Mouse (Mus musculus) midbrain, embryonic 15.5 days (tissue): ENCODE data around the gene Scaf11. TPM values are rescaled to one million over a fixed set of nuclear protein-coding genes. Genes with fewer than 3 reads are reported as not detected.
"Not testable (repeated sequence)": the region's sequence is repeated elsewhere in the genome, so short reads cannot be mapped to it uniquely, and the experiment has no call there.

ENCODE experiments used
- ATAC-seq: fragments of 200-750 bp; cut with Nextera tagmentation; replicated peaks from 2 replicates; pipeline ENCODE4 v1.8.0; 2017; ENCODE audit warnings: moderate TSS enrichment
- H3K27ac ChIP-seq: fragments of 300-500 bp; sonication (generic); 2 replicates; pipeline ENCODE4 v1.5.1; 2015; ENCODE audit warnings: mild to moderate bottlenecking, inconsistent platforms
- H3K27me3 ChIP-seq: fragments of 300-500 bp; sonication (generic); replicated peaks from 2 replicates; pipeline ENCODE4 v1.6.1; 2015; ENCODE audit warnings: inconsistent platforms
- H3K36me3 ChIP-seq: fragments of 300-500 bp; sonication (generic); replicated peaks from 2 replicates; pipeline ENCODE4 v1.6.1; 2015; ENCODE audit warnings: inconsistent platforms
- H3K4me1 ChIP-seq: fragments of 300-500 bp; sonication (generic); 2 replicates; pipeline ENCODE4 v1.6.1; 2015; ENCODE audit warnings: inconsistent platforms
- H3K4me2 ChIP-seq: fragments of 300-500 bp; sonication (generic); 2 replicates; pipeline ENCODE4 v1.6.1; 2015; ENCODE audit warnings: inconsistent platforms, mild to moderate bottlenecking, moderate library complexity
- H3K4me3 ChIP-seq: fragments of 300-500 bp; sonication (generic); 2 replicates; pipeline ENCODE4 v1.5.1; 2015; ENCODE audit warnings: mild to moderate bottlenecking, inconsistent platforms
- H3K9ac ChIP-seq: fragments of 300-500 bp; sonication (generic); 2 replicates; pipeline ENCODE4 v1.6.1; 2015; ENCODE audit warnings: mild to moderate bottlenecking, inconsistent platforms
- H3K9me3 ChIP-seq: fragments of 300-500 bp; sonication (generic); 2 replicates; pipeline ENCODE4 v1.6.1; 2016; ENCODE audit warnings: inconsistent platforms
- WGBS: fragments of 180-500 bp; shearing (Covaris S2); methylation state at CpG from one replicate; pipeline ENCODE4 v1.1.7; 2015; ENCODE audit warnings: mixed read lengths; 5-methylcytosine and 5-hydroxymethylcytosine counted together
- polyA plus RNA-seq: library from polyadenylated mRNA; unstranded; fragments of >200 nt; fragmentation: Nextera tagmentation; extraction: Ambion mirVana; gene quantifications from 2 replicates; pipeline ENCODE4 v1.2.1, GENCODE M21; 2015

Gene Scaf11
- polyA plus RNA-seq, result 42.1 and 42.3 TPM in 2 replicates

DNA sequence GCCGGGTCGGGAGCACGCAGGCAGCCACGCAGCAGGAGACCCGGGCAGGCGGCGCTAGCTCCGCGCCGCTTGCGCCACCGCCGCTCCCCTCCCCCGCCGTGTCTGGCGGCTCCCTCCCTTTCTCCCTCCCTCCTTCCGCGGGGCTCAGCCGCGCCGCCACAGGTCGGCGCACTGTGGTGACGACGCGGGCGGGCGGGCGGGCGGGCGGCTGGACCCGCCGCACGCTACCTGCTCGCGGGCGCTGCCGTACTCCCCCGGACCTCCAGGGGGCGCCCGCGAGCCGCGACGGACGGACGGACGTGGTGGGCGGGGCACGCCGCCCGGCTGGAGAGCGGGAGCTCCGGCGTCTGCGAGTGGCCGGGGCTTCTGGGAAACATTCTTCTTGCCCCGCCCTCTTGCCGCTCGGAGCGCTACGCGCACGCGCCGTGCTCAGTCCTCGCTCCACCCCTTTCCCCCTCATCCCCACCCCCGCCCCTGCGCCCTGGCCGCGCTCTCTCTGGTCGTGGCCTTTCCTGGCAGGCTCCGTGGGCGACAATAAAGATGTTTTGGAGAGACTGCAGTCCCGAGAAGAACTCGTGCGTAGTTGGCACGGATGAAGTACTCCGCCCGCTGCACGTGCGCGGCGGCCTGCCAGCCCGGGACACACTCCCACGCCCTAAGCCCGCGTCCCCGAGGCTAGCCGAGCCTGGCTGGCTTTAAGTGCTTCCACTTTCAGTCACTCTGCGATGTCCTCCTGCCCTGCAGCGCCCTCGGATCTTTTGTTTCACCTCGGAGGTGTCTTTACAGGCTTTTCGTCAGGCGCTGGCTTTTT, at the start of gene Scaf11:
Gene Scaf11 (minus strand): TSS at position 114 of the 811 bp plus-strand sequence.
- peaks cover 23% of the 10 kb centered on the region for H3K4me1 ChIP-seq
- H3K4me2 ChIP-seq, result peak within 1 kb of the TSS; percentile 90
- ATAC-seq, result peak; percentile 95
- H3K36me3 ChIP-seq, result no peaks in the 10 kb centered on the region
- H3K4me3 ChIP-seq, result peak within 1 kb of the TSS; percentile 78
- WGBS, result under 1% methylated on average over 88 of the region's 96 CpGs
- peak within 1 kb of the TSS; percentile 80 for H3K9ac ChIP-seq
- peak within 1 kb of the TSS; percentile 97 for H3K27ac ChIP-seq
- no peaks in the 10 kb centered on the region for H3K9me3 ChIP-seq
- no peaks in the 10 kb centered on the region for H3K27me3 ChIP-seq

DNA sequence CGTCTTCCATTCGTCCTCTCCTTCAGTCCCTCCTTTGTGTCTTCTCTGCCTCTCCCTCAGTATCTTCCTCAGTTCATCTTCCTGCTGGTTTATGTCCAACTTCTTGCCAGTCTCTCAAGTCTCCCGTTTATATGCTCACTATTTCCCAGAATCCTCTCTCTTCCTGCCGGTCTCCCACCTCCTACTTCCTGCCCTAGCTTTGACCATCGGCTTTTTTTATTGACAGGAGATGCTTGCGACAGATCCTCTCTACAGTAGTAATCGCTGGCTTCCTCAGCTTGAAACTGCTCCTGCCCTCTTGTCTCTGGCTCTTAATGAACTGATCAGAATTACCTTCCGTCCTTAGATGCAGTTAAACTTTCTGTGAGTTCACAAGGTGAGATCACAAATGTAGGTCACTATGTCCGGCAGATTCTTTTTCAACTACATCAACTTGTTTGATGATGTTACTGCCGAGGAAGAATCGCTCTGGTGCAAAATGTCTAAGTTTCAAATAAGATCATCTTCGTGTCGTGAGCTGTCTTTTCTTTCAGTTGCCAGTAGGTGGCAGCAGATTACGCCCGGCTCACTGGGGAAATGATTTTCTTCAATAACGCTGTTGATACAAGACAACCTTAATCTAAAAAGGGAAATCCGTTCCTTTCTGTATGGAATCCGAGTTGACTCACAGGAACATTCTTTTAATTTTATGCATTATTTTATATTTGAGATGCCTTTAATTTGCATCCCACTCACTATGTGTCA, 46.6 kb upstream of the Scaf11 start:
- Histone ChIP-seq H3K27me3 (no peaks in the 10 kb centered on the region), H3K27ac (no peak overlapping the region), H3K9ac (no peak overlapping the region), H3K4me3 (no peak overlapping the region), H3K4me1 (no peaks in the 10 kb centered on the region), H3K4me2 (peak overlapping the region; percentile 24; the same call in 1 of the 2 replicates), H3K9me3 (no peaks in the 10 kb centered on the region), H3K36me3 (no peaks in the 10 kb centered on the region)
- ATAC-seq, result no peak
- WGBS, result 43% methylated on average over 18 of the region's 18 CpGs

DNA sequence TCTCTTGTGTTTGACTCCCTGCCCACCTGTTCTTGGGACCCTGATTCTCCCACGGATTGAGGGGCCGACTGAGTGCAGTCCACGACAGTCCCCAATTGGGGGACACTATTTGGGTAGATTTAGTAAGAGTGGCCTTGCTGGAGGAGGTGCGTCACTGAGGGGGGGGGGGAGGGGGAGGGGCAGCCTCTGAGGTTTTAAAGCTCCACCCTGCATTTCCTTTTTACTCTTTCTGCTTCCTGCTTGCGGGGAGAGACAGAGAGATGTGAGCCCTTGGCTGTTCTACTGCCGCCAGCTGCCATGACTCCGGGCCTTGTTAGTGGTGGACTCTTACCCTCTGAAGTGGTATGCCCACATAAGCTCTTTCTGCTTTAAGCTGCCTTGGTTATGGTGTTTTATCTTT, 37.0 kb upstream of the Scaf11 start:
- Histone ChIP-seq H3K4me3 (no peak overlapping the region), H3K4me1 (no peaks in the 10 kb centered on the region), H3K4me2 (no peak overlapping the region), H3K9ac (no peak overlapping the region), H3K27me3 (no peaks in the 10 kb centered on the region), H3K9me3 (no peaks in the 10 kb centered on the region), H3K36me3 (no peaks in the 10 kb centered on the region), H3K27ac (no peak overlapping the region)
- no peak for ATAC-seq
- 91% methylated on average over 7 of the region's 7 CpGs for WGBS

DNA sequence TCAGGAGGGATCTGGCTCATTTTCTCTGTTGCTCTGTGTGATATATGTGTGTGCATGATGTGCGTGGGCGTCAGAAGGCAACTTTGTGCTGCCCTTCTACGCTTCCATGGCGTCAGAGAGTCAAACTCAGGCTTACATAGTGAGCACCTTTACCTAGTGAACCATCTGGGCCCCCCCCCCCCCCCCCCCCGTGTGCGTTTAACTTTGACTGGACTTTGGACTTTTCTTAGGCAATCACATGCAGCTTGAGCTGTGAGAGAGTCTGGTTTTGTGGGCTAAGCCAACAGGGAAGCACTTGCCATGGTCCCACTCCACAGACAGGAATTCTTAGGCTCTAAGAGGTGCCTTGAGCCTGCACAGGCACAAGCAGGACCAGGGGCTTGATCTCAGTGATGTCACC, 33.6 kb upstream of the Scaf11 start:
- ATAC-seq, result no peak
- Histone ChIP-seq H3K9me3 (no peaks in the 10 kb centered on the region), H3K27me3 (no peaks in the 10 kb centered on the region), H3K36me3 (no peaks in the 10 kb centered on the region), H3K9ac (no peak overlapping the region), H3K27ac (no peak overlapping the region), H3K4me1 (peaks cover 9% of the 10 kb centered on the region), H3K4me3 (no peak overlapping the region), H3K4me2 (no peak overlapping the region)
- WGBS, result 84% methylated on average over 5 of the region's 6 CpGs

DNA sequence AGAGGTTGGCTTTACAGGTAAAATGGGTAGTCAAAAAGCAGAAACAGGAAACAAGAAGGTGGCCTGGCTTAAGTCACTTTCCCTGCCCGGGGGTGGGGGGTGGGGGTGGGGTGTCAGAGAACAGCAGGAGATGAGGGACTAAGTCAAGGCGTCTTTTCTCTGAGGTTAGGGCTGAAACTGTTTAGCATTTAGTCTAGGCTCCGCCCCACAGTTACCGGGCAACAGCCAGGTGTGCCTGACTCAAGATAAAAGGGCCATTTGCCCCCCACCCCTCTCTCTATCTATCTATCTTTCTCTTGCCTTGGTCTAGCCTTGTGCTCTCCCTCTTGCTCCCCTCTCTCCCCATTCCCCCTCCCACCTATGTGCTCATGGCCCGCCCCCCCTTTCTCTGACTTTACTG, 32.9 kb upstream of the Scaf11 start:
- Histone ChIP-seq H3K9ac (no peak overlapping the region), H3K4me1 (peaks cover 14% of the 10 kb centered on the region), H3K36me3 (no peaks in the 10 kb centered on the region), H3K4me3 (no peak overlapping the region), H3K4me2 (no peak overlapping the region), H3K9me3 (no peaks in the 10 kb centered on the region), H3K27ac (no peak overlapping the region), H3K27me3 (no peaks in the 10 kb centered on the region)
- 68% methylated on average over 5 of the region's 5 CpGs for WGBS
- no peak for ATAC-seq

DNA sequence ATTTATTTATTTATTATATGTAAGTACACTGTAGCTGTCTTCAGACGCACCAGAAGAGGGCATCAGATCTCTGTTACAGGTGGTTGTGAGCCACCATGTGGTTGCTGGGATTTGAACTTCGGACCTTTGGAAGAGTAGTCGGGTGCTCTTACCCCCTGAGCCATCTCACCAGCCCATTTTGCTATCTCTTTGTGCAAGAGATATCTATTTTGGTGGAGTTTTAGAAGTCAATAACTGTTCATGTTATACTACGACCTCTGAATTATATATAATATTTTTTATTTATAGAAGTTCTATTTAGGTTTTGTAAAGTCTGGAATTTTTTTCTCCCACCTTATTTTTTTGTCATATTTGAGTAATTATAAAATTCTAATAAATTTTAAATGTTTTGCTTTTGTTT, 32.3 kb upstream of the Scaf11 start:
- not testable (repeated sequence) for H3K4me2 ChIP-seq, H3K27me3 ChIP-seq, H3K9me3 ChIP-seq, H3K27ac ChIP-seq, ATAC-seq, H3K36me3 ChIP-seq, H3K4me3 ChIP-seq, H3K9ac ChIP-seq
- WGBS, result 94% methylated on average over 4 of the region's 4 CpGs
- H3K4me1 ChIP-seq, result peaks cover 14% of the 10 kb centered on the region

DNA sequence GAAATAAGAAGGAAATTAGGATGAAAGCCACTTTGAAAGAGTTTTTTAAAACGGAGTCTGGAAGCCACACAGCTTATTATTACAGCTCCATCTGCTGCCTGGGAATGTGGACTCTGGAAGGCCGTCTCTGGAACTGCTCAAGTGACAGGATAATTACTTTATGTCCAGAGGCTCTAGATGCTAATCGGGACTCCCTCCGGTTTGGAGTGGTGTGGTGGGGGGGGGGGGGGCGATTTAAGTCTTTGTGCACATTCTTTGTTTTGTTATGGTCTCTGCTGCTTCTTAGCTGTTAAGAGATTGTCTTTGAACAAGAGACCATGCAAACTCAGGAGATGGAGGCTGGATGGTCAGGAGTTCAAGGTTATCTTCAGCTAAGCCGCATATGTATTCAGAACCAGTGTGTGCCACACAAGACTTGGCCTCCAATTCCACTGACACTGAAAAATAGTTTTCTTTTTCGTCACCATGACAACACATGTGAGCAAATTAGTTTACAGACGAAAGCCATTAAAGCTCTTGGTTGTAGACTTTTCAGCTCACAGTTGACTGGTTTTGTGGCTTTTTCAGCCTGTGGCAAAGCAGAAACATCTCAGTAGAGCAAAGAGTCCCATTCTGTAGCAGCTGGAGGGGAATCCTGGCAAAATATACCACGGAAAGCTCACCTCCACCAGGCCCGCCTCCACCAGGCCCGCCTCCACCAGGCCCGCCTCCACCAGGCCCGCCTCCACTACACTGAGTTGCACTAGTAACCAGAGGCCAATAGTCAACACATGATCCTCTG, 31.4 kb upstream of the Scaf11 start:
- H3K4me3 ChIP-seq, result no peak overlapping the region
- peaks cover 14% of the 10 kb centered on the region for H3K4me1 ChIP-seq
- H3K27ac ChIP-seq, result no peak overlapping the region
- WGBS, result 40% methylated on average over 13 of the region's 13 CpGs
- H3K36me3 ChIP-seq, result no peaks in the 10 kb centered on the region
- H3K9me3 ChIP-seq, result no peaks in the 10 kb centered on the region
- H3K4me2 ChIP-seq, result no peak overlapping the region
- H3K9ac ChIP-seq, result no peak overlapping the region
- H3K27me3 ChIP-seq, result no peaks in the 10 kb centered on the region
- no peak for ATAC-seq

DNA sequence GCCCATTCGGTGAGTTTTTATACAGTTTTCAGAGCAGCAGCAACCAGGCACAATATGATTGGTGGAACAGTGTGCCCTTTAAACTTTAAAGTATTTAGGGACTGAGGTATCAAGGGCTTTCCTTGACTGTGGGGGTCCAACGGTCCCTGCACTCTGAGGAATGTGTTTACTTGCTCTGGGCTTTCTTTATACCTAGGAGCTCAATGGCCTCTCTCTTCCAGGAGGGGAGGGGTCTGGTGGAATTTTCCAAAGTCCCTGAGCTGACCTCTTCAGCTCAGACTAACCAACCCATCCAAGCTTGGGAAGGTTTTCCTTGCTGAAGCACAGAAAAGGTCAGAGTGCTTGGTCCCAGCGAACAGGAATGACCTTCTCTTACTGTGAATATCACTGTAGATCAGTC, 30.8 kb upstream of the Scaf11 start:
- no peak overlapping the region for H3K4me3 ChIP-seq
- 25% methylated on average over 3 of the region's 3 CpGs for WGBS
- peaks cover 14% of the 10 kb centered on the region for H3K4me1 ChIP-seq
- H3K36me3 ChIP-seq, result no peaks in the 10 kb centered on the region
- H3K27me3 ChIP-seq, result no peaks in the 10 kb centered on the region
- H3K4me2 ChIP-seq, result no peak overlapping the region
- ATAC-seq, result no peak
- no peak overlapping the region for H3K9ac ChIP-seq
- H3K9me3 ChIP-seq, result no peaks in the 10 kb centered on the region
- H3K27ac ChIP-seq, result no peak overlapping the region

DNA sequence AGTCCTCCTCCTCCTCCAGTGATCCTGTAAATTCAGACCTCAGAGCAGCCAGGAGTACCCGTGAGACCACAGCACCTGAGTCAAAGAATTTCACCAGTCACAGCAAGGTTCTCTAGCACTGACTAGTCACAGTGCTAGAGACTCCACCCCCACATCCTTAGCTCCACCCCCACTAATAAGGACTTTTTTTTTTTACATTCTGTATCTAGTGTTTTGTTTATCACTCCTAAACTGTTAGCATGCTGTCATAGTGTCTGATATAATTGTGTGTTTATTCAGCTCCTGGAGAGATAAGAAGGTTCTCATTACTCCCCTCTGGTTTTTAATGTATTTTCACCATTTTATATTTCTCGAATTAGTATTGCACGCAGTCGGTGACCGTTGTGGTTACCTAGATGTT, 29.5 kb upstream of the Scaf11 start:
- H3K27ac ChIP-seq, result no peak overlapping the region
- H3K4me3 ChIP-seq, result no peak overlapping the region
- H3K4me2 ChIP-seq, result no peak overlapping the region
- no peak overlapping the region for H3K9ac ChIP-seq
- H3K4me1 ChIP-seq, result peaks cover 14% of the 10 kb centered on the region
- no peaks in the 10 kb centered on the region for H3K27me3 ChIP-seq
- H3K36me3 ChIP-seq, result no peaks in the 10 kb centered on the region
- WGBS, result 81% methylated on average over 5 of the region's 5 CpGs
- no peaks in the 10 kb centered on the region for H3K9me3 ChIP-seq
- 0 out of 2 replicates have a peak, but pooled peaks have one; percentile 48 for ATAC-seq

DNA sequence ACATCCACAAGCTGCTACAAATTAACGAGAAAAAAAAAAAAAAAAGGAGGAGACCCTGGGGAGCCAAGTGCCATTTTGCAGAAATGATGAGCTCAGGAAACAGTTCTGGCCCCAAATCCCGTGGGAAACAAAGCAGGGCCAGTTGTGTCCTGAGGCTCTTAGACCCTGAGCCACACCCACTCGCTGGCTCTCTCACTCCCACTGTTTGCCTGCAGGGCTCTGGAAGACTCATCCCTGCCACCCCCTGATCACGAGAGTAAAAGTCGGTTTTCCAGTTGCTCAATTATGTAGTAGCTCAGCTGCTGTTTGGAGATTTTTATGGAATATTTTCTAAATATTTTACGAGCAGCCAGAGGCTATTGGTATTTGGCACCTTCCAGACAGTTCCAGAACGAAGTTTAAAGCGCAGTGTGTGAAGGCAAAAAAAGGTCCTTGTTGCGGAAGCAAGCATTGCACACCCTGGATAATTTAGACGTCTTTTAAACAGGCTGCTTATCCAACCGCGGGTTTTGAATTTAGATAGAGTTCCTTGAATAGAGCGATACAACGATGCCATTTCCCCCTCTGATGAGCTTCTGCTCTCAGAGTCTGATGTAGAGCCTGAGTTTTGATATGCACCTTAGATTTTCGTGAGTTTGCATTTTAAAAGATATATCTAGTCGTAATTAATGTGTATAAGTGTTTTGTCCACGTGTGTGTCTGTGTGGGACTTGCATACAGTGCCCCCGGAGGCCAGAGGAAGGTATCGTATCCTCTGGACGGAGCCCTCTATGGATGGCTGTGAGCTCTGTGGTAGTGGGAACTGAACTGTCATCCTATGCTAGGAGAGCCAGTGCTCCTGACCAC, 28.5 kb upstream of the Scaf11 start:
- peak overlapping the region; percentile 15; the same call in 1 of the 2 replicates for H3K4me3 ChIP-seq

DNA sequence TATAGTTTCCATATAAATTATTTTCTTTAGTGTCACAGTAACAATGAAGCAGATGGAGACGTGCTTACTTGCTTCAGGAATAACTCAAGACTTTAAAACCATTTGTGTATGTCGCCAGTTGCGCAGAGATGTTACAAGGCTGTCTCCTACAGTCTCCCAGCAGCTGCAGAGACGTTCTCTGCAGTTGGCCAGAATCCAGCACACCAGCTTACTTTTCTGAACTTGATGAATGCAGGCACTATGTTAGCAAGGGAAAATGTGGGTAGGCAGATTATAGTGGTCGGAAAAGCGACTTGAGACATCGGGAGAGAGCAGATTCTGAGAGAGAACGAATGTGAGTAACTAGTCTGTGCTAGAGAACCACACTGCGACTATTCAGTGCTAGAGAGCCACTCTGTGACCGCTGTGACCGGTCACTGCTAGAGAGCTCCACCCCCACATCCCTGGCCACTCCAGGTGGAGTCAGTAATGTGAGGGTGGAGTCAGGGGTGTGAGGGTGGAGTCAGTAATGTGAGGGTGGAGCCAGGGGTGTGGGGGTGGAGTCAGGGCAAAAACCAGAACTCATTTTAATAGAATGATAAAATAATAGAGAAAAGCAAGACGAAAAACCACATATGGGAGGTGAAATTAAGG, 26.5 kb upstream of the Scaf11 start:
- H3K4me1 ChIP-seq, result peaks cover 12% of the 10 kb centered on the region
- no peak overlapping the region for H3K27ac ChIP-seq
- no peak overlapping the region for H3K4me2 ChIP-seq
- H3K27me3 ChIP-seq, result no peaks in the 10 kb centered on the region
- no peaks in the 10 kb centered on the region for H3K36me3 ChIP-seq
- no peaks in the 10 kb centered on the region for H3K9me3 ChIP-seq
- H3K9ac ChIP-seq, result no peak overlapping the region
- ATAC-seq, result no peak
- no peak overlapping the region for H3K4me3 ChIP-seq
- 53% methylated on average over 12 of the region's 12 CpGs for WGBS

More for the DNA sequence above, 28.5 kb upstream of the Scaf11 start:
- peak; percentile 75; the same call in 1 of the 2 replicates for ATAC-seq
- Histone ChIP-seq H3K27me3 (no peaks in the 10 kb centered on the region), H3K27ac (0 out of 2 replicates have a peak overlapping the region, but pooled peaks have one; percentile 34), H3K9me3 (no peaks in the 10 kb centered on the region), H3K4me2 (peak overlapping the region; percentile 43), H3K36me3 (no peaks in the 10 kb centered on the region), H3K4me1 (peaks cover 14% of the 10 kb centered on the region), H3K9ac (no peak overlapping the region)
- 19% methylated on average over 20 of the region's 20 CpGs for WGBS
